Mouse (Mus musculus) olfactory bulb, adult 2 months (tissue): ENCODE measurements at regions not wholly inside any gene's neighbourhood (a gene's known extent, or its start where the extent isn't known, plus 50 kb on each side); places are given as distances from the start of the nearest gene placed in this dataset.

Source experiments
- CTCF ChIP-seq: fragments of 200-500 bp; IDR thresholded peaks from 2 replicates; pipeline ENCODE4 v1.5.1; 2012; ENCODE audit warnings: low read depth, mild to moderate bottlenecking, low read length, moderate library complexity; ENCODE audit not compliant: insufficient read depth
- POLR2A ChIP-seq: fragments of 200-500 bp; IDR thresholded peaks from 2 replicates; pipeline ENCODE4 v1.6.1; 2012; ENCODE audit warnings: mild to moderate bottlenecking, low read depth, low read length, moderate library complexity; ENCODE audit not compliant: insufficient read depth

DNA sequence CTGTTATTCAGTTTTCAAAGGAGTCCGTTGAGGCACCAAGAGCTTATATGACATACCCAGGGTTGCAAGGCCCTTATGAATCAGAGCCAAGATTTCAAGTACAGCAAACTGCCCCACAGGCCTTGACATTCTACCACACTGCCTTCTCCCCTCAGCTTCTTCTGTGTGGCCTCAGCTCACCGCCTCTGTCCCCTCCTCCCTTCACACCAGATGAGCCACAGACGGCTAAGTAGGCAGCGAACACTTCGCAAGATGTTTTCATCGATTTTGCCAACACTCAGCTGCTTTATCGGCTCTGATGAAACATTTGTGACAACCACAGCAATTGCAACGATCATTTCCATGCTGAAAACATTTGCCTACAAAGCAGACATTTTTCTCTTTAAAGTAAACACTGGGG is 556.7 kb downstream of the Insc start:
- no peak for TF ChIP-seq CTCF
- no peak for TF ChIP-seq POLR2A
